Mouse (Mus musculus) urinary bladder, postnatal 25 days (tissue): ENCODE results near the gene Ccng1.
"Not testable (repeated sequence)": the region's sequence is repeated elsewhere in the genome, so short reads cannot be mapped to it uniquely, and the experiment has no call there.

ENCODE experiments used
- DNase-seq: peaks from one replicate; pipeline ENCODE4 v3.0.0; 2022; ENCODE audit warnings: low spot score

Ccng1 gene

DNA sequence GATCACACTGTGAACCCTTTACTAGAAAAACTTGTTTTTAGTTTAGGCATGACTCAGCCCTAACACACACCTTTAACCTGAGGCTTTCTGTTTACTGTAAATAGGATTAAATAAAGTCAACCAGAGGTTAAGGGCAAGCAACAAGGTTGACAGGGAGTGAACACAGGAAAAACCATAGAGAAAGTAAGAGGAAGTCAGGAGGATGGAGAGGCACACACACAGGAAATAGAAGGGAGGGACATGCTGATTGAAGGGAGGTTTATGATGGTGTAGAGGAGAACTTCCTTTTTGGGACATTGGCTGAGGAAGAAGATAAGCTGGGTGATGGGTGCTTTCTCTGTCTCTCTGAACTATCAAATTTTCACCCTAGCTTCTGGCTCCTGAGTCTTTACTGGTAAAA lies 36.8 kb downstream of the Ccng1 start:
- no peak for DNase-seq

DNA sequence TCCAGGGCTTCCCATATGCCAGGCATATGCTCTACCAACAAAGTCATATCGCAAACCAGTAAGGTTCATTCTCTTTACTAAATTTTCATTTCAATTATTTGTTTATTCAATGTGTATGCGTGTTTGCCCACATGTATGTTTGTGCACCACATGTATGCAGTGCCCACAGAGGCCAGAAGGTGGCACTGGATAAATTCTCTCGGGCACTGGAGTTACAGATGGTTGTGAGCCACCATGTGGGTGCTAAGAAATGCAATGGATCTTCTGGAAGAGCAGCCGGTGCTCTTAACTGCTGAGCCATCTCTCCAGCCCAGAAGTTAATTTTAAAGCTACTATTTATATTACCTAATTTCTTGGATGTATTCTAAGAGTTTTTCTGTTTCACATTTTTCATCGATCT lies 39.6 kb downstream of the Ccng1 start:
- no peak for DNase-seq

DNA sequence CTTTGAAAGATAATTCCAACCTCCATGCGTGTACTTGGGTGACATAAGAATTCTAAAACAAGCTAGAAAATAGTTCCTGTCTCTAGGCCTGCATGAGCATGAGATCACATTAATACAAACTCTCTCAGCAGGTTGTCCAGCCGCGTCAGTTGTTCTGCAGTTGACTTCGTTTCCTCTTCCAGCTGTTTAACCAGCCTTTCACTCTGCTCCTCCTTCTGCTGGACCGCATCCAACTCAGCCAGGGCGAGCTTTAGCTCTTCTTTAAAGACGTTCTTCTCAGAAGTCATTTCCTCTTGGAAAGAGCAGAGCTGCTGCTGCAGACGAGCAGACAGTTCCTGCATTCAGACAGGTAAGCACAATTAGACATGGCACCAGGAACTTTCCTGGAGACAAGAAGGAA lies 41.3 kb downstream of the Ccng1 start:
- peak; percentile 7 for DNase-seq

DNA sequence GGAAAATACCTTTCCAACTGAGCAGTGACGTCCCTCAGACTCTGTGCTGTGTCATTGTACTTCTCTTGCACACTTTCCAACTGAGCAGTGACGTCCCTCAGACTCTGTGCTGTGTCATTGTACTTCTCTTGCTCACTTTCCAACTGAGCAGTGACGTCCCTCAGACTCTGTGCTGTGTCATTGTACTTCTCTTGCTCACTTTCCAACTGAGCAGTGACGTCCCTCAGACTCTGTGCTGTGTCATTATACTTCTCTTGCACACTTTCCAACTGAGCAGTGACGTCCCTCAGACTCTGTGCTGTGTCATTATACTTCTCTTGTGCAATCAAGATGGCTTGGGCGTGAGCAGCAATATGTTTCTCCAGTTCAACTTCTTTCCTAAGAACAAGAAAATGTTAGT lies 45.2 kb downstream of the Ccng1 start:
- DNase-seq: not testable (repeated sequence)
